Mouse (Mus musculus) ES-E14 (cell line): Measurements from ENCODE around the gene Keg1.

ENCODE experiments used
- CHD2 ChIP-seq: IDR thresholded peaks from 2 replicates; pipeline ENCODE4 v1.6.1; 2014; ENCODE audit warnings: mild to moderate bottlenecking, low read depth, low read length, inconsistent platforms
- ZNF384 ChIP-seq: IDR thresholded peaks from 2 replicates; pipeline ENCODE4 v1.6.1; 2012; ENCODE audit warnings: low read depth, low read length, inconsistent platforms

GRCm38 (mm10) chr19:12731036-12731435 is 35.5 kb downstream of the Keg1 start:
- no peak for TF ChIP-seq CHD2
- no peak for TF ChIP-seq ZNF384
